Mouse (Mus musculus) liver, embryonic 14.5 days (tissue): Measurements from ENCODE around the gene Olah. TPM values are rescaled to one million over a fixed set of nuclear protein-coding genes. Genes with fewer than 3 reads are reported as not detected.

Experiments used
- ATAC-seq: fragments of 200-750 bp; cut with Nextera tagmentation; 2 replicates; pipeline ENCODE4 v1.8.0; 2017; ENCODE audit warnings: moderate number of reproducible peaks, mild to moderate bottlenecking, moderate library complexity; ENCODE audit not compliant: insufficient read depth
- DNase-seq, 3 experiments: peaks; one replicate each; pipeline ENCODE4 v3.0.0-alpha.2; 2012 to 2013; ENCODE audit warnings: low read depth in 3 of 3, low spot score in 3 of 3
- H3K27ac ChIP-seq: fragments of 300-500 bp; sonication (generic); 2 replicates; pipeline ENCODE4 v1.5.1; 2014; ENCODE audit warnings: moderate library complexity, mild to moderate bottlenecking, control low read depth, inconsistent platforms
- H3K27me3 ChIP-seq: fragments of 300-500 bp; sonication (generic); 2 replicates; pipeline ENCODE4 v1.6.1; 2014; ENCODE audit warnings: mild to moderate bottlenecking, low read length, moderate library complexity; ENCODE audit not compliant: control insufficient read depth, insufficient read depth
- H3K36me3 ChIP-seq: fragments of 300-500 bp; sonication (generic); replicated peaks from 2 replicates; pipeline ENCODE4 v1.6.1; 2014; ENCODE audit warnings: low read depth; ENCODE audit not compliant: control insufficient read depth, insufficient read depth
- H3K4me1 ChIP-seq, 2 experiments: fragments of 200-500 bp in 1 of 2; fragments of 300-500 bp in 1 of 2; sonication (generic) in 1 of 2; replicated peaks; 2 replicates each; pipeline ENCODE4 v1.6.1; 2012 to 2014; ENCODE audit warnings: antibody characterized with exemption in 1 of 2, inconsistent platforms in 1 of 2, low read length in 1 of 2; ENCODE audit not compliant: control insufficient read depth in 2 of 2, insufficient read depth in 2 of 2
- H3K4me2 ChIP-seq: fragments of 300-500 bp; sonication (generic); 2 replicates; pipeline ENCODE4 v1.6.1; 2014; ENCODE audit warnings: low read depth, mild to moderate bottlenecking, control low read depth, moderate library complexity
- H3K4me3 ChIP-seq, 2 experiments: fragments of 200-500 bp in 1 of 2; fragments of 300-500 bp in 1 of 2; sonication (generic) in 1 of 2; 2 replicates each; pipeline ENCODE4 v1.5.1; 2012 to 2014; ENCODE audit warnings: low read depth in 2 of 2, low read length in 2 of 2, mild to moderate bottlenecking in 2 of 2, control low read depth in 1 of 2, inconsistent platforms in 1 of 2, moderate library complexity in 1 of 2; ENCODE audit not compliant: insufficient read depth in 1 of 2
- H3K9ac ChIP-seq: fragments of 300-500 bp; sonication (generic); replicated peaks from 2 replicates; pipeline ENCODE4 v1.6.1; 2014; ENCODE audit warnings: mild to moderate bottlenecking, control low read depth, moderate library complexity
- H3K9me3 ChIP-seq: fragments of 300-500 bp; sonication (generic); 2 replicates; pipeline ENCODE4 v1.6.1; 2016; ENCODE audit warnings: low read length, mixed read lengths; ENCODE audit not compliant: control insufficient read depth
- CTCF ChIP-seq: IDR thresholded peaks from 2 replicates; pipeline ENCODE4 v1.5.1; 2016; ENCODE audit warnings: antibody characterized with exemption, low read depth, control low read depth
- EP300 ChIP-seq: IDR thresholded peaks from 2 replicates; pipeline ENCODE4 v1.6.1; 2016; ENCODE audit warnings: antibody characterized with exemption, low read depth
- WGBS: fragments of 180-500 bp; shearing (Covaris S2); extraction: QIAGEN DNeasy Blood & Tissue Kit; methylation state at CpG from one replicate; pipeline ENCODE4 v1.1.7; 2014; ENCODE audit not compliant: insufficient replicate concordance; 5-methylcytosine and 5-hydroxymethylcytosine counted together
- polyA plus RNA-seq, 2 experiments: library from polyadenylated mRNA; depleted of rRNA in 1 of 2; stranded (reverse) in 1 of 2; unstranded in 1 of 2; fragments of >200 nt; fragmentation: Nextera tagmentation in 1 of 2; extraction: Ambion mirVana in 1 of 2; gene quantifications; 2 replicates each; pipeline versions ENCODE4 v1.2.1 to v1.2.3; 2012 to 2014

The Olah gene
- polyA plus RNA-seq, 2 experiments, result not detected

DNA sequence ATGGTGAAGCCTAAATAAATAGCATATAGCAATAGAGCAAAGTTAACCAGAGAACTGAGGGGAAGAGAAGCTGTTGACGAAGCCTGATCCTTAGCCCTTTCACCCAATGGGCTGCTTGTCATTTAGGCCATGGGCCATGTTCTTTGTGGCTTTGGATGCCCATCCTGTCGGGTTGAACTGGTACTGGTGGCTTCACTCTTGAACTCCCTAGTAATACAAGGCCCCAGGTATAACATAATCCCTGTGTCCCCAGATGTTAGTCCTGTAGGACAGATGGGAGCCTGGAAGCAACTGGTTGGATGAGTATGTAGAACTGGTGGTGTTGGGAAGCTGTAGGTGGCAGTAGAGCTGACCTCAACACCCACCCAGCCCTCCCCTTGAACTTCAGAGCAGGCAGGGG is 5.1 kb downstream of the Olah start:
- no peak for DNase-seq
- WGBS, result 45% methylated on average over 2 of the region's 2 CpGs
- TF ChIP-seq CTCF (no peak), EP300 (no peak)

DNA sequence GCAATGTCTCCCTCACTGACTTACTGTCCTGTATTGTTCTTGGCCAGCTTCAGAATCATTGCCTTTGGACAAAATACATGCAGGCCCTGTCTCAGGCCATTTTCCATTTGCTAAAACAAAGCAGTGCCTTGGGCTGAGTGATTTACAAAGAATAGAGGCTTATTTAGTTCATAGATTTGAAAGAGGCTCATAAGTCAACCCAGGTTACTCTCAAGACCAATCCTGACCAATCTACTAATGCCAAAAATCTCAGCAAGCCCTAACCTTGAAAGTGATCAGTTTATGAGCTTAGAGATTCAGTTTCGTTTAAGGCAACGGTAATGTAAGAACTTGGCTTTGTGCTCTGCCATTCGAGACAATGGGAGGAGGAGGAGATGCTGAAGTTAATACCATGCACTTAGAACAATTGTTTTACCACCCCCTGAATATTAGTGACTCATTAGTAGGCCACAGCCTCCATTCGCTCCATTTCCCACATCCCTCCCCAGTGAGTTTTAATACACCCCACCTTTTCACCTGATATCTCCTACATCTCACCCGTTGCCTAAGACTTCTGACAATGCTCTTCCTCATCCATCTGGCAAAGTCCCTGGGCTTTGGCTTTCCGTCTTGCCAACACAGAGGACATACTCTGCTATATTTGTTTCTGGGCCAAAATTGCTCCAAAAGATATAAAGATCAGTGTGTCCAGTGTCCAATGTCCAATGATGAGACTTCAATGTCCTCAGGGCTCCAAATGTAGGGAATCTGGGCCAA is 9.7 kb downstream of the Olah start:
- 52% methylated on average over 6 of the region's 6 CpGs for WGBS

More for the DNA sequence above, 5.1 kb downstream of the Olah start:
- no peaks in the 10 kb centered on the region for H3K4me1 ChIP-seq
- no peak for ATAC-seq
- H3K9ac ChIP-seq, result no peak overlapping the region
- H3K27me3 ChIP-seq, result no peaks in the 10 kb centered on the region
- H3K27ac ChIP-seq, result no peak overlapping the region
- H3K4me3 ChIP-seq, result no peak overlapping the region
- H3K36me3 ChIP-seq, result no peaks in the 10 kb centered on the region
- no peak overlapping the region for H3K4me2 ChIP-seq
- H3K9me3 ChIP-seq, result no peaks in the 10 kb centered on the region

DNA sequence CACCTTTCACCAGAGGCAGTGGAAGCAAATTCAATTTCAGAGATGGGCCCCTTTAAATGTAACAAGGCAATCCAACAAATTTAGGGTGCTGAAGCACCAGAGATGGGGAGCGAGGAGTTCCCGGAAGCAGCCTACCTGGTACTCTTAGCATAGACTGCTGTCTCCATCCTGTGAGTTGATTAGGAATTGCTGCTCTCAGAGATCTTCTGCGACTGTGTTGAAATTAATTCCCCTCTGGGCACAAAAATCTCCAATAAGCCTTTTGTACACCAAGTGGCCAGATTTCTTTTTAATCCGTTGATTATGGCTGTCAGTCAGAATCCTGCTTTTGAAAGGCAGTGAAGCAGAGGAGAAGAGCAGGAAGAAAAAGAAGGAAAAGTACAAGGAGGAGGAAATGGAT is 31.9 kb downstream of the Olah start:
- no peak overlapping the region for H3K9ac ChIP-seq
- DNase-seq (no peak), ATAC-seq (no peak)
- H3K27ac ChIP-seq, result no peak overlapping the region
- TF ChIP-seq EP300 (no peak), CTCF (no peak)
- no peak overlapping the region for H3K4me3 ChIP-seq
- H3K4me2 ChIP-seq, result no peak overlapping the region
- no peaks in the 10 kb centered on the region for H3K36me3 ChIP-seq
- H3K9me3 ChIP-seq, result no peaks in the 10 kb centered on the region
- 59% methylated on average over 4 of the region's 4 CpGs for WGBS
- no peaks in the 10 kb centered on the region for H3K4me1 ChIP-seq
- no peaks in the 10 kb centered on the region for H3K27me3 ChIP-seq

More for the DNA sequence above, 9.7 kb downstream of the Olah start:
- Histone ChIP-seq H3K4me1 (no peaks in the 10 kb centered on the region), H3K36me3 (no peaks in the 10 kb centered on the region), H3K9ac (no peak overlapping the region), H3K9me3 (no peaks in the 10 kb centered on the region), H3K4me3 (no peak overlapping the region), H3K27ac (no peak overlapping the region), H3K4me2 (no peak overlapping the region), H3K27me3 (no peaks in the 10 kb centered on the region)
- DNase-seq (no peak), ATAC-seq (no peak)
- TF ChIP-seq CTCF, result no peak
- TF ChIP-seq EP300, result no peak

DNA sequence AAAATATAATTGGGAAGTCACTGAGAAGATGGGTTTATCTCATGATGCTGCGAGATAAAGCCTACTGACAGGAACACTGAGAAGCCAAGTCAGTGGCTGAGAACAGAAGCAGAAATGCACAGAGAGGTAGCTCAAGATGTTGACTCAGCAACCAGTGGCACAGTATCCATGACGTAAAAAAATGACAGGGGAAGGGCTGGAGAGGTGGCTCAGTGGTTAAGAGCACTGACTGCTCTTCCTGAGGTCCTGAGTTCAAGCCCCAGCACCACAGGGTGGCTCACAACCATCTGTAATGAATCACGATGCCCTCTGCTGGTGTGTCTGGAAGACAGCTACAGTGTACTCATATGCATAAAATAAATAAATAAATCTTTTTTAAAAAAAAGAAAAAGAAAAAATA is 35.9 kb downstream of the Olah start:
- WGBS, result 43% methylated on average over 3 of the region's 3 CpGs
- Histone ChIP-seq H3K4me3 (no peak overlapping the region), H3K9me3 (no peaks in the 10 kb centered on the region), H3K4me1 (no peaks in the 10 kb centered on the region), H3K4me2 (no peak overlapping the region), H3K36me3 (no peaks in the 10 kb centered on the region), H3K27me3 (no peaks in the 10 kb centered on the region), H3K9ac (no peak overlapping the region), H3K27ac (no peak overlapping the region)
- no peak for TF ChIP-seq CTCF
- no peak for TF ChIP-seq EP300
- ATAC-seq, result no peak
- DNase-seq, result no peak

DNA sequence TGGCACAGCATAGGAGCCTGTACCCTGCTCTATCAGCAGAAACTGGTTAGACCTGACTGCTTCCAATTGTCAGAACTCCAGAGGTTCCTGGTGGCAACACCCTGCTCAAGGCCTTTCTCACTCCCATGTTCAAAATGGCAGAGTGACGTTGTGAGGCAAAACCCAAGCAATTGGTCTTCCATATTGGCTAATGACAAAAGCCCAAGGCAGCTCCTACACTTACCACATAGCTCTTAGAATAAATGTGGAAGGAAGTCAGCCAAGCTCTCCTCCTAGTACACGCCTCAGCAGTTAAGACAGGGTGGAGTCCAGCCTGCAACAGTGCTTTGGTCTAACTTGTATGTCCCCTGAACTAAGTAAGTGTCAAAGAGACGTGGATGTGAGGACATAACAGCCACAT is 39.1 kb downstream of the Olah start:
- Histone ChIP-seq H3K36me3 (no peaks in the 10 kb centered on the region), H3K27ac (no peak overlapping the region), H3K9ac (no peak overlapping the region), H3K9me3 (no peaks in the 10 kb centered on the region), H3K4me3 (no peak overlapping the region), H3K4me2 (no peak overlapping the region), H3K27me3 (no peaks in the 10 kb centered on the region), H3K4me1 (no peaks in the 10 kb centered on the region)
- DNase-seq (no peak), ATAC-seq (no peak)
- WGBS, result 45% methylated on average over 3 of the region's 3 CpGs
- TF ChIP-seq EP300 (no peak), CTCF (no peak)
